Mouse (Mus musculus) cerebellum, adult 2 months (tissue): ENCODE results near the gene Mak.

Experiments used
- CTCF ChIP-seq: fragments of 200-500 bp; IDR thresholded peaks from 2 replicates; pipeline ENCODE4 v1.5.1; 2011; ENCODE audit warnings: low read depth, mild to moderate bottlenecking, control low read depth, low read length, moderate library complexity, borderline replicate concordance; ENCODE audit not compliant: insufficient read depth
- POLR2A ChIP-seq: fragments of 200-500 bp; IDR thresholded peaks from 2 replicates; pipeline ENCODE4 v1.6.1; 2011; ENCODE audit warnings: low read length, control low read depth, borderline replicate concordance; ENCODE audit not compliant: insufficient read depth

DNA sequence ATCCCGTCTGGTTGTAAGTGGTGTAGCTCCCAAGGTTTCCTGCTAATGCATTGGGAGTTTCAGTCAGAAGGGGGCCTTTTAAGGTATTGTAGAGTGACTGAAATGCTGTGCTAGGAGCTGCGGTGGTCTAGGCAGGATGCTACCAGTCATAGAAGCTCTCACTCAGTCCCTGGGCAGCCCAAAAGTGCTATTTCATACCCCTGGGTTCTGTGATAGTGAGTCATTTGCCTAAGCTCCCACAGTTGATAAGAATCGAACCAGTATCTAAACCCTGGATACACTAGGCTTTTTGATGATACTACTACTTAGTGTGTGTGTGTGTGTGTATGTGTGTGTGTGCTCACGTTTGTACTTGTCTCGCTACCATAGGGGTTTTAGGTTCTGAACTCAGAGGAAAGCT lies 49.4 kb downstream of the Mak start:
- no peak for TF ChIP-seq CTCF
- no peak for TF ChIP-seq POLR2A
